Mouse (Mus musculus): ENCODE data around the gene Cdpf1. TPM values are rescaled to one million over a fixed set of nuclear protein-coding genes. Genes with fewer than 3 reads are reported as not detected.

Cdpf1 gene
- total and polyA plus RNA-seq, 2 experiments from 2014 or later = 18.8 to 28.4 TPM

DNA sequence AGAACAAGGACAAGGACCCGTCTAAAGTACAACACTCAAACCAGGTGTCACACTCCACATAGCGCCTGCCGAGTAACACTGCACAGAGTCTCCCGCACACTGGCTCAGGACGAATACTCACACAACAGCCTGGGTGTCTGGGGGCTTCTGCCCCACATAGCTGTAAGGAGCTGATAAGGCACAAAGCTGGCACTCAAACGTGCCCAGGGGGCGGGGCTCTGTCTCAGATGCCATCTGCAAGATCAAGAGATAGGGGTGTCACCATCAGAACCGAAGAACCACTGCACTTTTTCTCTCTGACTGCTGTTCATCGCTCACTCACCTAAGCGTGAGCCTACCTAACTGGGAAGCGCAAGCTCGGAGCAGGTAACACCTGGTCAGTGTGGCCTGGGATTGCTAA is 2.4 kb downstream of the Cdpf1 start:
- no peak for TF ChIP-seq CTCF (IDR thresholded peaks at IDR 0.05; ENCODE audit: low read depth)
- WGBS = 86% methylated on average over 12 of the region's 12 CpGs
- no peak for DNase-seq

DNA sequence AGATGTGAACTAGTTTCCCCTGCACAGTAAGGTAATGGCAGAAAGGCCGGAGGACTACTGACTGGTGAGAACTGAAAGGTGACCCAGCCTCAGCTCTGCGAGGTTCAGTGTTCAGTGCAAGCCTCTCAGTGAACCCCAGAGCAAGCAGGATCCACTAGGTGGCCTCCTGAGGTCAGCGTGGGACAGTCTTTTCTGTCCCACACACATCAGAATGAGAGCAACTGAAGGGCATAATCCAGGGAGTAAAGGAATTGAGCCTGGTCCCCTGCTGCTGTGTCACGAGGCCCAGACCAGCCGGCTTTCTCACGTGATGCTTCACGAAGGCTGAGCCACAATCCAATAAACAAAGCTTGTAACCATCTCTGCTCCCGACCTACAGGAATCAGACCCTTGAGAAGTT is 3.1 kb downstream of the Cdpf1 start:
- WGBS = 32% methylated on average over 8 of the region's 8 CpGs
- no peaks in the 10 kb centered on the region for H3K27me3 ChIP-seq (ENCODE audit: insufficient read depth, low read length)
- no peak overlapping the region for H3K4me3 ChIP-seq (ENCODE audit: low read depth, low read length)
- DNase-seq (no peak), ATAC-seq (no peak)
- no peaks in the 10 kb centered on the region for H3K9me3 ChIP-seq (ENCODE audit: low read length)
- peaks cover 7% of the 10 kb centered on the region; the same call in 1 of the 2 replicates for H3K4me1 ChIP-seq (ENCODE audit: insufficient read depth)
- no peak overlapping the region for H3K27ac ChIP-seq (ENCODE audit: low read depth, low read length)
- H3K9ac ChIP-seq = no peak overlapping the region
- no peaks in the 10 kb centered on the region for H3K36me3 ChIP-seq (ENCODE audit: insufficient read depth)
- no peak overlapping the region for H3K4me2 ChIP-seq (ENCODE audit: low read depth)
- no peak for TF ChIP-seq CTCF (IDR thresholded peaks at IDR 0.05; ENCODE audit: low read depth)

More for the DNA sequence above, 2.4 kb downstream of the Cdpf1 start:
- Histone ChIP-seq H3K4me2 (ENCODE audit: low read depth) (no peak overlapping the region), H3K27ac (ENCODE audit: low read depth, low read length) (no peak overlapping the region), H3K4me3 (ENCODE audit: low read depth, low read length) (no peak overlapping the region), H3K9me3 (ENCODE audit: low read length) (no peaks in the 10 kb centered on the region), H3K4me1 (ENCODE audit: insufficient read depth) (peaks cover 7% of the 10 kb centered on the region; the same call in 1 of the 2 replicates), H3K36me3 (ENCODE audit: insufficient read depth) (no peaks in the 10 kb centered on the region), H3K9ac (no peak overlapping the region), H3K27me3 (ENCODE audit: insufficient read depth, low read length) (no peaks in the 10 kb centered on the region)
- no peak for ATAC-seq

DNA sequence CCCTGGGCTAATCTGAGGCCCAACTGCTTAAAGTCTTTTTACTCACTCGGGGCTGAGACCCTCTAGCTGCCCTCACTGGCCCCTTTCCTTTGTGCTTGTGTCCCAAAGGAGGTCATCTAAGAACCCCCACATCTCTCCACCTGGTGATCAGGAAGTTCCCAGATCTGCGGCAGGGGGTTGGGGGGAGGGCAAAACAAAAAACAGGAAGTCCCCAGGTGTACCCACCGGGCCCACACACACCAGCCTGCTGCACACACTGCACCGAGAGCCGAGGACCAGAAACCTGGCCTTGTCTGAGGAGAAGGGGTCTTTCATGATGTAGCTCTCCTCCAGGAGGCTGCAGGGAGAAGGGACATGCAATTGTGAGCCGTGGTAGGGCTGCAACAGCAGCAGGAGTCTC is 3.5 kb downstream of the Cdpf1 start:
- TF ChIP-seq CTCF (IDR thresholded peaks at IDR 0.05; ENCODE audit: low read depth) = no peak
- no peak overlapping the region for H3K4me3 ChIP-seq (ENCODE audit: low read depth, low read length)
- peaks cover 7% of the 10 kb centered on the region; the same call in 1 of the 2 replicates for H3K4me1 ChIP-seq (ENCODE audit: insufficient read depth)
- no peaks in the 10 kb centered on the region for H3K27me3 ChIP-seq (ENCODE audit: insufficient read depth, low read length)
- ATAC-seq (no peak), DNase-seq (no peak)
- H3K4me2 ChIP-seq (ENCODE audit: low read depth) = no peak overlapping the region
- H3K36me3 ChIP-seq (ENCODE audit: insufficient read depth) = no peaks in the 10 kb centered on the region
- WGBS = 81% methylated on average over 6 of the region's 6 CpGs
- no peaks in the 10 kb centered on the region for H3K9me3 ChIP-seq (ENCODE audit: low read length)
- H3K9ac ChIP-seq = no peak overlapping the region
- no peak overlapping the region for H3K27ac ChIP-seq (ENCODE audit: low read depth, low read length)

DNA sequence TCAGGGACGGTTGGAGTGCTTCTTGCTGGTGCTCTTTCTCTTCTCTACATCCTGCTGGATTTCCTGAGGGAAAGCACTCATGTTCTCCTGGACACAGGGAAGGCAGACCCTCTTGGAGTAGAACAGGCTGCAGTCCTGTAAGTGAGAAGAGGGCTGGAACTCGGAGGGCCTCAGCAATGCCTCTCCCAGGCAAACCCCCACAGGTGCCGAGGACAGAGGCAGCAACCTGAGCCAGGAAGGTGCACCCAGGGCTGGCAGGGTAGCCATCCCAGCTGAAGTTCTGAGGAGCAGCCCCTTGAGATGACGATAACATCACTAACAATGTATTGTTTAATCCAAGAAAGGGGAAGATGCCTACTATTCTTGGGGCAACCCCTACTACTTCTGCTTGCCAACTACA is 4.1 kb downstream of the Cdpf1 start:
- WGBS = 86% methylated on average over 4 of the region's 4 CpGs
- ATAC-seq (no peak), DNase-seq (no peak)
- Histone ChIP-seq H3K4me1 (ENCODE audit: insufficient read depth) (peaks cover 7% of the 10 kb centered on the region; the same call in 1 of the 2 replicates), H3K27me3 (ENCODE audit: insufficient read depth, low read length) (no peaks in the 10 kb centered on the region), H3K9me3 (ENCODE audit: low read length) (no peaks in the 10 kb centered on the region), H3K9ac (no peak overlapping the region), H3K36me3 (ENCODE audit: insufficient read depth) (no peaks in the 10 kb centered on the region), H3K4me2 (ENCODE audit: low read depth) (no peak overlapping the region), H3K4me3 (ENCODE audit: low read depth, low read length) (no peak overlapping the region), H3K27ac (ENCODE audit: low read depth, low read length) (no peak overlapping the region)
- TF ChIP-seq CTCF (IDR thresholded peaks at IDR 0.05; ENCODE audit: low read depth) = no peak

DNA sequence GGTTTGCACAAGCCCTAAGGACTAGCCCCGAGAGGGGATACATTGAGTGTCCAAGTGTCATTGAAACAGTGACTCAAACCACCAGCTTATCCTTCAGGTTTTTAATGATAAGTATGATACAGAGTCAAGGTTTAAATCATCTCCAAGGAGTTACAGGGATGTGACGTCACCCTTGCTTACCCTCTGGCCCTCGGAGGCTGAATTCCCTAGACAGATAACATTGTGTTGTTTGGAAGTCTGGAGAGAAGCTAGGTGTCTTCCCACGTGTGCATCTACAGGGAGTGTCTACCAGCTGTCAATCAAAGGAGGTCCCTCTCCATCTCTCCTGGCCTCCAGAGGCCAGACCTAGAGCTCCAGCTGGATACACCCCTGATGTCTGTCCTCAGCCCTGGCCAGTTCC is 4.6 kb downstream of the Cdpf1 start:
- Histone ChIP-seq H3K4me1 (ENCODE audit: insufficient read depth) (peaks cover 5% of the 10 kb centered on the region; the same call in 1 of the 2 replicates), H3K4me2 (ENCODE audit: low read depth) (no peak overlapping the region), H3K27ac (ENCODE audit: low read depth, low read length) (no peak overlapping the region), H3K36me3 (ENCODE audit: insufficient read depth) (no peaks in the 10 kb centered on the region), H3K9ac (no peak overlapping the region), H3K4me3 (ENCODE audit: low read depth, low read length) (no peak overlapping the region), H3K27me3 (ENCODE audit: insufficient read depth, low read length) (no peaks in the 10 kb centered on the region), H3K9me3 (ENCODE audit: low read length) (no peaks in the 10 kb centered on the region)
- ATAC-seq (no peak), DNase-seq (no peak)
- 86% methylated on average over 4 of the region's 4 CpGs for WGBS
- TF ChIP-seq CTCF (IDR thresholded peaks at IDR 0.05; ENCODE audit: low read depth) = no peak

DNA sequence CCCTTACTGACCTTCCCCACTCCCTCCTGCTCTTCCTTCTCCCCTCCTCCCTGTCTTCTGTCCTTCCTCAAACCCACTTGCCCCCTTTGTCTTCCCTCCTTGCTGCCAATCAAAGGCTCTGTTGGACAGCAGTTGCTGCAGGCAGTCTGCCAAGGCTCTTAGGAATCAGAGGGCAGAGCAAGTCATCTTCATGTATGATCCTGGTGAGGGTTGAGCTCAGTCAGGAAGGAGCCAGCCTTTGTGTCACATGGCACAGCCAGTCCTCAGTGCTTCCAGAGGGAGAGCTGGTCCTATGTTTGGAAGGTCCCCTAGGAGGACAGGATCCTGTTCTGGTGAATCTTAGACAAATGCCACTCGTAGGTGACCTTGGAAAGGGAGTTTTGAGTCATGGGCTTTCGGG is 8.6 kb downstream of the Cdpf1 start:
- DNase-seq (no peak), ATAC-seq (no peak)
- WGBS = 85% methylated on average over 2 of the region's 2 CpGs

DNA sequence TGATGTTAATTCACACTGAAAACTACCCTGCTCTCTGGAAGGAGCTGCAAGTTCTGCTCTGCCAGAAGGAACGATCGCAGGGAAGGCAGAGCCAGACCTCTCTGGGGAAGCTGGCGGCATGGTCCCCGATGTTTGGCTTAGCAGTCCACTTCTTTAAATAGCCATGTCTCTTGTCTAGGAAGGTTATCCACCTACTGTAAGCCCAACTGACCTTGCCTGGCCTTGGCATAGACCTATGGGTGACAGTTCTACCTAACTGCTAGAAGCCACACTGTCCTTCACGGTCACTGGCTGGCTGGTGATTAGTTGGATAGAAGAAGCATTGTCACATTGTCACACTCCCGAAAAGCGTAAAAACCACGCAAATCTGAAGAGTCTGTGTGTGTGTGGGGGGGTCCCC is 12.8 kb downstream of the Cdpf1 start:
- Histone ChIP-seq H3K4me3 (ENCODE audit: low read depth, low read length) (no peak overlapping the region), H3K36me3 (ENCODE audit: insufficient read depth) (no peaks in the 10 kb centered on the region), H3K27ac (ENCODE audit: low read depth, low read length) (no peak overlapping the region), H3K9ac (no peak overlapping the region), H3K4me2 (ENCODE audit: low read depth) (no peak overlapping the region), H3K9me3 (ENCODE audit: low read length) (no peaks in the 10 kb centered on the region), H3K4me1 (ENCODE audit: insufficient read depth) (no peaks in the 10 kb centered on the region), H3K27me3 (ENCODE audit: insufficient read depth, low read length) (no peaks in the 10 kb centered on the region)
- ATAC-seq (no peak), DNase-seq (no peak)
- WGBS = 93% methylated on average over 8 of the region's 8 CpGs
- TF ChIP-seq CTCF (IDR thresholded peaks at IDR 0.05; ENCODE audit: low read depth) = no peak

More for the DNA sequence above, 8.6 kb downstream of the Cdpf1 start:
- H3K9ac ChIP-seq = no peak overlapping the region
- no peak for TF ChIP-seq CTCF (IDR thresholded peaks at IDR 0.05; ENCODE audit: low read depth)
- no peaks in the 10 kb centered on the region for H3K36me3 ChIP-seq (ENCODE audit: insufficient read depth)
- no peaks in the 10 kb centered on the region for H3K4me1 ChIP-seq (ENCODE audit: insufficient read depth)
- no peaks in the 10 kb centered on the region for H3K27me3 ChIP-seq (ENCODE audit: insufficient read depth, low read length)
- H3K4me2 ChIP-seq (ENCODE audit: low read depth) = no peak overlapping the region
- no peak overlapping the region for H3K27ac ChIP-seq (ENCODE audit: low read depth, low read length)
- no peak overlapping the region for H3K4me3 ChIP-seq (ENCODE audit: low read depth, low read length)
- no peaks in the 10 kb centered on the region for H3K9me3 ChIP-seq (ENCODE audit: low read length)

DNA sequence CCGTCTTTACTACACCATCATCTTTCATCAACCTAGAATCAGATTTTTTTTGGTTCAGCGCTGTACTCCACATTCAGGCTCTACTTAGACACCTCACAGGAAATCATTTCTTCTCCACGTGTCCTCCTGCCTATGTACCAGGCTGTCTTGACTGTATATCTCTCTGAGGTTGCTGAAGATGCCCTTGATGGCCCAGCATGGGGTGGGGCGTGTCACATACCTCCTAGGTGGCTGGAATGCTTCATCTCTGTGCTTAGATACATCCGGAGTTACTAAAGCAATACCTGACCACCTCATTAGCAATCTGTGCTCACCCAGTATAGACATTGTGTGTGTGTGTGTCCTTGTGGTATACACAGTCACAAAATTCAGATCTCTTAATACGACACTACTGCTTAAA is 16.0 kb downstream of the Cdpf1 start:
- 83% methylated on average over 6 of the region's 6 CpGs for WGBS

More for the DNA sequence above, 16.0 kb downstream of the Cdpf1 start:
- Histone ChIP-seq H3K27me3 (ENCODE audit: insufficient read depth, low read length) (no peaks in the 10 kb centered on the region), H3K4me3 (ENCODE audit: low read depth, low read length) (no peak overlapping the region), H3K27ac (ENCODE audit: low read depth, low read length) (no peak overlapping the region), H3K9me3 (ENCODE audit: low read length) (no peaks in the 10 kb centered on the region), H3K9ac (no peak overlapping the region), H3K4me2 (ENCODE audit: low read depth) (no peak overlapping the region), H3K4me1 (ENCODE audit: insufficient read depth) (no peaks in the 10 kb centered on the region), H3K36me3 (ENCODE audit: insufficient read depth) (no peaks in the 10 kb centered on the region)
- DNase-seq (no peak), ATAC-seq (no peak)
- TF ChIP-seq CTCF (IDR thresholded peaks at IDR 0.05; ENCODE audit: low read depth) = no peak
